Mouse (Mus musculus) skeletal muscle tissue, postnatal 0 days (tissue): ENCODE results near the gene Gpr119. TPM values are rescaled to one million over a fixed set of nuclear protein-coding genes. Genes with fewer than 3 reads are reported as not detected.

Source experiments
- microRNA-seq, 2 experiments: library from miRNA; unstranded; fragments of <30 nt; microRNA quantifications; one replicate each; pipeline ENCODE4; 2016
- polyA plus RNA-seq: library from polyadenylated mRNA; unstranded; fragments of >200 nt; fragmentation: Nextera tagmentation; extraction: Ambion mirVana; gene quantifications from 2 replicates; pipeline ENCODE4 v1.2.1, GENCODE M21; 2015

Gpr119 gene
- polyA plus RNA-seq = not detected in 2 replicates

DNA sequence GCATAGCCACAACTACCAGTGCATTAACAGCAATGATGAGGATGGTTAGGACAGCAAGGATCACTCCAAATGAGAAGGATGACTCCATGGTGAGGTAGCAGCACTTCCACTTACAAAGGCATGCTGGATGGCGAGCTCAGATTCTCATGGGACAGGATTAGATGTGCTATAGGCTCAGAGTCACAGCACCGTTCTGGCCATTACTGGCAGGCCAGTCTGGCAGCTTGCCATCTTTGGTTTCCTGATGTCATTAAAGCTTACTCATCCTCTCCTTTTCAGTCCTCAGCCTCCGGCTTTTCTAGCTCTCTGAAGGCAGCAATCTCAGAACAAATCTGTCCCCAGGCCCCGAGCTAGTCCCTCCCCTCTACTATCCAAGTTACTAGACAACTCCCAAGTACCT lies at the start of gene Gpr119:
TSS of gene Gpr119 (minus strand) at position 308 of the 400 bp plus-strand sequence.

DNA sequence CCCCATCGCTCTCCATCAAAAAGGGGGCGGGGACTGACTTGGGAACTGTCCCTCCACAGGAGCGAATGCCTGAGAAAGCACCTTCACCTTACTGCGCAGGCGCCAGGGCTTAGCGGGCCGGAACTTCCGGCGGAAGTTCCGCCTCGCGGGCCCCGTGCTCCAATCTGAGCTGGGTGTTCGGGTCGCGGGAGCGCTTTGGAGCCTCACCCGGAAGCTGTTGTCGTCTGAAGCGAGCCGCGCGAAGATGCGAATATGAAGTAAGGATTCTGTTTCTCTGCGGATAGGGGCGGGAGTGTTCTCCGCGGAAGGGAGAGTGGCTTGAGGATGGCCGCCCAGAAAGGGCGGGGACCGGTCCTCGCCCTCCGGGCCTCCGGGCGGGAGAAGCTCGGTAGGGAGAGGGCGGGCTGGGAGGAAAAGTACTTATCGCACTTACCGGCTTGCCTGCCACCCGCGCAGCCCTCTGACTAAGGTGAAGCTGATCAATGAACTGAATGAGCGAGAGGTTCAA lies 20.6 kb upstream of the Gpr119 start, which contains the start of gene Rbmx2:
TSS of gene Rbmx2 (plus strand) at position 141 of the 508 bp plus-strand sequence.

DNA sequence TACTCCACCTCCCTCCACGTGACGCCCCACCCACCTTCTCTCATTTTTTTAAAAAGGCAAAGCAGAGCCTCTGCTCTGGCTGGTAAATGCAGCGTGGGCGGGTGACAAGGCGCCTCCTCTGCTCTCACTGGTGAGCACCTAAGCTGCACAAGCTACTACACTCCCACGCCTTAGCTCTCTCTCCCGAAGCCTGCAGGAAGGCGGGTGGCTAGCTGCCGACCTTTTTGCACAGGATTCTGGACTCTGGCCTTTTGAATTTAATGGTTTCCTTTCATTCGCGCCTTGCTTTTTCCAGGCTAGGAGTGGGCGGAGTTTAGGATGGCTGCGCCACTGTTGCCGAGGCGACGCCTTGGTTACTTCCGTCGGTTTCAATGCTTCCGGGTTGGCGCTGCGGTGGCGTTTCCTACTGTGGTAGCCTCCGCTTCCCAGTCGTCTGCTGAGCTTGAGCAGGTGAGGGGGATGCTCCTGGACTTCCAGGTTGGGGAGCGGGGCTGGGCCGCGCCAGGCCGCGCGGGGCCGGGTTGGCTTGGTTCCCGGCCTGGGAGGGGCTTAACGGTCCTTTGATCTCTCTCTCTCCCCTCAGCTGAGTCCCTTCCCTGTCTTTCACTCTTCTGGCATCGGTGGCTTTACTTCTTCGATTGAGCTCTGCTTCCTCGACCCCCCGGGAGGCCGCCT lies 50.8 kb downstream of the Gpr119 start, which contains the start of gene Slc25a14:
TSS of gene Slc25a14 (plus strand) at position 35 of the 675 bp plus-strand sequence.

Small RNAs within 50 kb of the gene (microRNA-seq; reads per million reads assigned to microRNA genes)
- 0 reads per million in 2 experiments for gene Gm27828

Other genes starting within 250 kb of the Gpr119 start
- gene Elf4, start 211.3 kb downstream of the Gpr119 start, polyA plus RNA-seq = 3.1 and 3.3 TPM in 2 replicates
- gene Aifm1, start 160.9 kb downstream of the Gpr119 start, polyA plus RNA-seq = 60.4 and 64.0 TPM in 2 replicates
- 1.5 and 1.7 TPM in 2 replicates for gene Rab33a, start 155.2 kb downstream of the Gpr119 start, polyA plus RNA-seq
- 3.6 and 4.1 TPM in 2 replicates for gene Zfp280c, start 80.0 kb downstream of the Gpr119 start, polyA plus RNA-seq
- 4.3 and 5.3 TPM in 2 replicates for gene Slc25a14, start 51.1 kb downstream of the Gpr119 start, polyA plus RNA-seq
- gene Rbmx2, start 20.5 kb upstream of the Gpr119 start, polyA plus RNA-seq = 7.0 and 7.2 TPM in 2 replicates
- gene Gm595, start 203.2 kb upstream of the Gpr119 start, polyA plus RNA-seq = not detected in 2 replicates